Mouse (Mus musculus) fibroblast of lung, adult 2 months (primary cell): ENCODE data around the gene Tas2r134.

Experiments
- DNase-seq: peaks from one replicate; pipeline ENCODE4 v3.0.0-alpha.2; 2011; ENCODE audit warnings: low read depth

Tas2r134 gene

GRCm38 (mm10) chr2:51627211-51627610 is at the start of gene Tas2r134:
Gene Tas2r134 (plus strand): TSS chr2:51627511.
- no peak for DNase-seq

- DNase-seq: no peak
Measured at GRCm38 (mm10) chr2:51579767-51580166, 47.5 kb upstream of the Tas2r134 start.

- DNase-seq: no peak
Measured at GRCm38 (mm10) chr2:51584050-51585046, 43.0 kb upstream of the Tas2r134 start.

GRCm38 (mm10) chr2:51588336-51588735 is 39.0 kb upstream of the Tas2r134 start:
- no peak for DNase-seq

GRCm38 (mm10) chr2:51588895-51589294 is 38.4 kb upstream of the Tas2r134 start:
- no peak for DNase-seq

- DNase-seq: no peak
Measured at GRCm38 (mm10) chr2:51589627-51590026, 37.7 kb upstream of the Tas2r134 start.

- DNase-seq: no peak
Measured at GRCm38 (mm10) chr2:51590308-51590707, 37.0 kb upstream of the Tas2r134 start.

- no peak for DNase-seq
Measured at GRCm38 (mm10) chr2:51592157-51592556, 35.2 kb upstream of the Tas2r134 start.

GRCm38 (mm10) chr2:51599473-51600201 is 27.7 kb upstream of the Tas2r134 start:
- no peak for DNase-seq

- DNase-seq: no peak
Measured at GRCm38 (mm10) chr2:51600202-51600487, 27.2 kb upstream of the Tas2r134 start.

GRCm38 (mm10) chr2:51600873-51601272 is 26.4 kb upstream of the Tas2r134 start:
- no peak for DNase-seq

GRCm38 (mm10) chr2:51610305-51610704 is 17.0 kb upstream of the Tas2r134 start:
- no peak for DNase-seq

GRCm38 (mm10) chr2:51610897-51611296 is 16.4 kb upstream of the Tas2r134 start:
- DNase-seq: no peak

- no peak for DNase-seq
Measured at GRCm38 (mm10) chr2:51613716-51614115, 13.6 kb upstream of the Tas2r134 start.

- DNase-seq: no peak
Measured at GRCm38 (mm10) chr2:51621931-51622330, 5.4 kb upstream of the Tas2r134 start.

GRCm38 (mm10) chr2:51626007-51626406 is 1.3 kb upstream of the Tas2r134 start:
- DNase-seq: no peak

GRCm38 (mm10) chr2:51631428-51631827 is 4.1 kb downstream of the Tas2r134 start:
- no peak for DNase-seq

GRCm38 (mm10) chr2:51637681-51638080 is 10.4 kb downstream of the Tas2r134 start:
- no peak for DNase-seq

GRCm38 (mm10) chr2:51641635-51642034 is 14.3 kb downstream of the Tas2r134 start:
- no peak for DNase-seq

- DNase-seq: peak; percentile 21
Measured at GRCm38 (mm10) chr2:51643244-51644139, 16.2 kb downstream of the Tas2r134 start.

GRCm38 (mm10) chr2:51647972-51648371 is 20.7 kb downstream of the Tas2r134 start:
- DNase-seq: no peak

GRCm38 (mm10) chr2:51649887-51650286 is 22.6 kb downstream of the Tas2r134 start:
- DNase-seq: no peak
